Mouse (Mus musculus) heart, adult 8-10 months (tissue): ENCODE measurements around the gene Cdnf. TPM values are rescaled to one million over a fixed set of nuclear protein-coding genes. Genes with fewer than 3 reads are reported as not detected.

Experiments used
- DNase-seq: peaks from one replicate; pipeline ENCODE4 v3.0.0; 2022; ENCODE audit warnings: low spot score
- total RNA-seq, 4 experiments: library from RNA; stranded (reverse); gene quantifications; 2 replicates each; pipeline ENCODE4 v1.2.4; 2022

The Cdnf gene
- total RNA-seq = 10 to 100 TPM; 29.9 to 38.4 (median 31.2) TPM

DNA sequence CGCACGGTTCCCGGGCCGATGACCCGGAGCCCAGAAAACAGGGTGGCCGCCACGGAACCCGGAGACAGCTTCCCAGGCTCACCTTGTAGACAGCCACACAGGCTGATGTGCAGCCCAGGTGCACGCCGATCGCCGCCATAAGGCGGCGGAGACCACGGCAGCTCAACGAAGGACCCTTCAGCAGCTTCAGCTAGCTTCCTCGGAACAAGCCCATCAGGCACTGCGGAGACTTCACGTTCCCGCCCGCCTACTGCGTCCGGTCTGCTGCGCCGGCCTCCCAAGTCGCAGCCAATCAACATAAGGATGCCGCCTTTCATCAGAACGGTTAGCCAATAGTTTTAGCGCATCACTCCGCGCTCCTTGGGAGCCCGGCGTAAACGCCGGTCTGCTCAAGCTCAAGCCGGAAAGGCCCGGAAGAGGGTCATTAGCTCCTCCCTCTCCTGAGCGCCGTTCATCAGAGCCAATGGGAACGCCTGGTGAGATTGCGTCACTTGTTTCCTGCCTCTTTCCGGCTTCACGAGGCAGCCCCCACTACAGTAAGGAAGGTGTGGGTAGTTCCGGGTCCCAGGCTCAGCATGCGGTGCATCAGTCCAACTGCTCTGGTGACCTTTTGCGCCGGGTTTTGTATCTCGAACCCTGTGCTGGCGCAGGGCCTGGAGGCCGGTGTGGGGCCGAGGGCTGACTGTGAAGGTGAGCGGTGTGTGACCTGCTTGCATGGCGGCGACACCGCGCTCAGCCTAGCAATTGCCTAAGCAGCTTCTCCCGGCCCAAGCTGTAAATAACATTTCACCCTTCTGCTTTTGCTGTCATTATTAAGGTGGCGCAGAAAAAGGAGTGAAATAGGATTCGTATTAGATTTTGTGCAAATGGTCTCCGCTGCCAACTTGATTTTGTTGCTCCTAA is at the start of gene Cdnf, which contains the start of the genes Gm45902 and Hspa14:
Gene Cdnf (plus strand): TSS at position 479 of the 903 bp plus-strand sequence.
Gene Gm45902 (minus strand): TSS at position 239 of the 903 bp plus-strand sequence.
Gene Hspa14 (minus strand): TSS at position 263 of the 903 bp plus-strand sequence.
- peak; percentile 98 for DNase-seq

DNA sequence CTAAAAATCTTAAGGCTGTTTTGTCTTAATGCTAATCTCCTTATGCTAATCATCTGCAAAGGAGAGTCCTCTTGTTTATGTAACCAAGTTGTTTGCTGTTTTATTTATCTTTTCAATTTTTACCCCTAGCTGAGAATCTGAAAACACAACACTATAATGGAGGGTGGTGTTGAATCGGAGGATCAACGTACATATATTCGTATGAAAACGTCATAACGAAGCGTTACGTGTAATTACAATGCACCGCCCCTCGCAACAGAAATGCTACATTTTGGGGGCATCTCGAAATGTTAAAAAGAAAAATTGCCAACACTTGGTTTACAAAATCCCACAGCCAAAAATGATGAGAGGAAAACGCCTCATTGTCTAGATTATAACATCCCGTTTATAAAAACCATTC is 38.9 kb upstream of the Cdnf start:
- DNase-seq = no peak

DNA sequence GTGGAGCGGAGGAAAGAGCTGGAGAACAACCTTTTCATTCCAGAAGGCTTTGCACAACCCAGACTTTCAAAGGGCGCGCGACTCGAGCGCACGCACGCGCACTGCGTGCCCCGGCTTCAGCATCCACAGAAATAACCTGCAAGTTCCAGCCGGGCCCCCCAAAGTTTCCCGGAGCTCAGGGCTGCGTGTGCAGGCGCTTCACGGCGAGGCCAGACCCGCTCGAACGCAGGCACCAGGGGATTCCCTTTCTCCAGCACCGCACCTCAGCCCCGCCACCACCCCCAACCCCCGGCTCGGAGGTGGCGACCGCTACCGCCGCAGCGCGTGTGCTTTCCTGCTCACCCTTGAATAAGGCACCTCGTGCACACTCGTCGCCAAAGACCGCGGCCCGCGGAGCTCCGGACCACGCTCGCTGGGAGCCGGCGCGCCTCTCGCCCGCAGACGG is 38.4 kb upstream of the Cdnf start:
- DNase-seq = peak; percentile 41

DNA sequence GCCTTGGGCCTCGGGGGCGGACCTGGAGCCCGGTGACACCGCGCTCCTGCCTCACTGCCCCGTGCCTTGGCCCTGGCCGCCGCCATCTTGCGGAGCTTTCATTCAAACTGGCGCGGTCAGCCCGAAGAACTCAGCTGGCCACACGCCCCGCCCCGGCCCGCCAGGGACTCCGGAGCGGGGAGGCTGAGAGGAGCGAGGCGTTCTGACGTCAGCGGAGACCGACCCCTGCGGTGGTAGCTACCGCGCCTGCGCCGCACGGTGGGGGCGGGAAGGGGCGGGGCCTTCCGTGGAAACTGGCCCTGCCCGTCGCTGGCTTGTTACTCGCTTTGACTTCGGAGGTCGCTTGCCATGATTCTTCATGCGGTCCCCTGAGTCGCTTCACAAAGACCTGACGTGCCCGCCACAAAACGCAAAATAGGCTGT is 38.0 kb upstream of the Cdnf start, which contains the start of gene Suv39h2:
Gene Suv39h2 (minus strand): TSS at position 171 of the 423 bp plus-strand sequence.
- peak; percentile 96 for DNase-seq

DNA sequence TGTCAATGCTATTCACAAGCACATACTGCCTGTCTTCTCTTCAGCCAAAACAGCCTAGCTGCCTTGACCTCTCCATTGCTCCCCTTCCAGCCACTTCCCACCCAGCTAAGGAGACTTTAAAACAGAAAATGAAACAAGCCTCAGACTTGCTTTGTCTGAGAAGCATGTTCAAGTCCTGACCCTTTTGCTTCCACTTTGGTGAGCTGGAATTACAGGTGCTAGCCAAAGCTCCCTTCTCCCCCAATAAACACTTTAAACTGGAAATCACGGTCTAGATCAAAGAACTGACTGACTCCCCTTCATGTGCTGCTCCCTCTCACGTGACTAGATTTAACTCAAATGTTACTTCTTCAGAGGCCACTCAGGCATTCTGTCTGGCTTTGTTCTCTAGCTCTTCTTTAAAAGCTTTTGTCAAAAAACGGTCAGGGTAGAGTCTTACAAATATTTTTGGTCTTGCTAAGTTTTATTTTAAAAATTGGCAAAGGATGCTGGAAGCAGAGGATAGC is 37.0 kb upstream of the Cdnf start:
- DNase-seq = no peak

DNA sequence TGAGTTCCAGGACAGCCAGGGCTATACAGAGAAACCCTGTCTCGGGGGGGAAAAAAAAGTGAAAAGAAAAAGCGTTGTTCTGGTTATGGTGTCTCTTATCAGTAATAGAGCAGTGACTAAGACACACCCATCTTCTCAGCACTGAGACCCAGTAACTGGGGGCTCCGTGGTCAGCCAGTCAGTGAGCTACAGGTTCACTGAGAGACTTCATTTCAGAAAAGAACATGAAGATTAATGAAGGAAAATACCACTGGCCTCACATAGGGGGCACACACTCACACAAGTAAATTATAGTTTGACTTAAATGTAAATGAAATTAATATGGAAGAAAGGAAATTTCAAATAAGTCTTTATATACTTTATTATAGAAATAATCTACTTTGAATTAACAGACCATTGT is 32.6 kb upstream of the Cdnf start:
- DNase-seq = no peak

DNA sequence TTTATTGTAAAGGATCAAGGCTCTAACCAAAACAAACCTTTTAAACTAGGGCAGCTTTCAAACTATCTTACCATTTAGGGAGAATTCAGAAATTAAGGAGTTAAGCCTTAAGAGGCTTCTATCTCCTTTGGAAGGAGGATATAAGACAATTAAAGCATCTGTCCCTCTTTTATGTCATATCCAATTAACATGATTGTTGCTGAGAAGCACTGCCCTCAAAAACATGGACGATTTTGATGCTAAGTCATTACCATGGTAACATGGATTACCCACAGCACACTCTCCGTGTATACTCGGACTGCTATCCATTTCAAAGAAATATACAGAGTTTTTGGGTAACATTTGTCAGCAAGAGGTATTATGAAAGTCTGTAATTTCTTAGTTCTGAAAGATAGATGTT is 23.0 kb upstream of the Cdnf start:
- DNase-seq = no peak

DNA sequence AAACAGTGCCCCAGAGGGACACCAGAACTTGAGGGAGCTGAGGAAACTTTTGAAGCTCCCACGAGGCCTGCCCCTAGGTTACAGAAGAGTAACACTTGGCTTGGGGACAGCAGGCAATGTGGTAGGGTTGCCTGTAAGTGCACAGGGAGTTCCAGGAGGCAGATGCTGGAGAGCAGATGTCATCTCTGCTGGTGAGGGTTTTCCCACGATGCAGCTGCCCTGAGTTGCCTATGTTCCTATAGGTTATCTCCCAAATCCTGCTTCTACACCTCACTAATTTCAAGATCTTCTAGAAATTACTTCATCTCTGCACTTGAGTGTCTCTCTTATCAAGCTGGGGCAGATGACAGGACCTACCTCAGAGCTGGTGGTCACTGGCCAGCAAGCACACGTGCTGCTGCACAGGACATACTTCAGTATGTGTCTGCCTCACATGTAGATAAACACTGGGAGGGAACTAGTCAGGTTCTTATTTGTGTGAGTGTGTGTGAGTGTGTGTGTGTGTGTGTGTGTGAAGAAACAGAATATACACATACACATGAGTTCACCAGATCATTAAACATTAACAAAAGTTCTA is 18.9 kb upstream of the Cdnf start:
- DNase-seq = no peak

DNA sequence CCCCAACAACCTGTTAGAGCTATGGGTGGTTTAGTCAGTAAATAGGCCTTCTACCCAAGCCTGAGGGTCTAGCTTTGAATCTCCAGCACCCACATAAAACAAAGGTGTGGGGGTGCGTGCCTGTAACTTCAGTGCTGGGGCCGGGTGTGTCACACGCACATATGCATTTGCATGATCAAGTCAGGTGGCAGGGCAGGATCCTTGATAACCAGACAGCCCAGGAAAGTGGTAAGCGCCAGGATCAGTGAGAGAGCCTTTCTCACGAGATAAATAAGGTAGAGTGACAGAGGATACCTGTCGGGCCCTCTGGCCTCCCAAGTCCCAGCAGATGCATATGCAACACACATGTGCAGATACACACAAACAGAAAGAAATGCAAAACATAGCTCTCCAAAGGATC is 13.3 kb upstream of the Cdnf start:
- no peak for DNase-seq

DNA sequence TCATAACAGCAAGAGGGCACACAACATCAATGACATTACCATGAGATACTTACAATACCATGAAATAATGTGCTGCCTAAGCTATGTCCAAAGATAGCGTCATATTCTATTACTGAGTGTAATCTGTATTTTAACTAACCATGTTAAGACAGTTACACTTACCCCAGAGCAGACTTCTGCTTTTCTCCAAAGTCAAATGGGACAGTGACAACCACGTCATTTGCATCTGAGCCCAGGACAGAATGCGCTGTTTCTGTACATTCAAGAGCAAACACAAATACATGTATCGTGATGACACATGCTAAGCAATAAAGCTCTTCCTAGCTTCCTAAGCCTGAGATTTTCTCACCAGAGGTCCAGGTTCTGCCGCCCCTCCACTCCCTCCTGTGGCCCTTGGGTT is 11.9 kb upstream of the Cdnf start:
- no peak for DNase-seq

DNA sequence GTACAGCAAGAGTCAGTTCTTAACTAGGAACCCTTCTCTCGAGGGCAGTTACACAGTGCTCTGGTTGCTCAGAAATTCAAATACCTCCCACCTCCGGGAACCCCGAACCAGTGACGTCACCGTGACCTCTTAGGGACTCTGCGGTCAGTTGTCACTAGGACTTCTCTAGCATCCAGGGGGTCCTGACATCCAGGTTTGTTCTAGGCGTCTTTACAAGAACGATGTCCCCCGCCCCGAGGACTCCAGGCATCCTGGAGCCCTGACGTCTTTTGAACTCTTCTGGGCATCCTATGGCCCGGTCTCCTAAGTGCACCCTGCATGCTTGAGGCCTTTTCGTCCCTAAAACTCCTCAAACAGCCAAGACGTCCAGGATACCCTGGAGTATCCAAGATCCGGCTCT is 754 bp upstream of the Cdnf start:
- DNase-seq = no peak

DNA sequence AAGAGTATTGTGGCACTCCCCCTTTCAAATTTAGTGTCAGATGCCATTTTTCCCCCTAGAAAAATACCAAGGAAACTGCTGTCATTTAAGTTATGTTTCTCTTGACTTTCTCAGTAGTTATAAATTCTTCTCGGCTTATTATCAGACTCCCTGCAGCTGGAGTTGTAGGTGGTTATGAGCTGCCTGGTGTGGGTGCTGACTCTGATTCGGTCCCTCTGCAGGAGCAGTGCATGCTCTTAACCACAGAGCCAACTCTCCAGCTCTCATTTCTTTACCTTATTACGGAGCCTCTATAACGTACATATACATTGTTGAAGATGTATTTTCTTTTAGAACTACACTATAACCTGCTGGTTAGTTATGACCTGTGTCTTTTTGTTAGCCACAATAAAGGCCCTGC is 9.7 kb downstream of the Cdnf start:
- DNase-seq = no peak

DNA sequence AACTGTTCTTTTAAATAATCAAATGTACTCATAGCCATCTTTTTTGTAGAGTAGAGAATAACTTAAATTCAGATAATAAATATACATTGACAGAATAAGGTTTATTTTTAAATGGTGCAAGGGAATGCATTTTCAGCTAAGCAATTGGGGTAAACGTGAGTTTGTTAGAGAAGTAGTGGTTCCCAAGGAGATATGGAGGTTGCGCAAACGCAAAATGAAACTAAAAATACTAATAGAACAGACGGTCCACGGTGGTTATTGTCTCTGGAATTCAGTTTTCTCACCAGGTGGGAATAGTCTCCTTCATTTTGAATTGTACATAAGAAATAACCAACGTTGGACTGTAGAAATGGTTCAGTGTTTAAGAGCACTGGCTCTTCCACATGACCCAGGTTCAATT is 13.5 kb downstream of the Cdnf start:
- no peak for DNase-seq

DNA sequence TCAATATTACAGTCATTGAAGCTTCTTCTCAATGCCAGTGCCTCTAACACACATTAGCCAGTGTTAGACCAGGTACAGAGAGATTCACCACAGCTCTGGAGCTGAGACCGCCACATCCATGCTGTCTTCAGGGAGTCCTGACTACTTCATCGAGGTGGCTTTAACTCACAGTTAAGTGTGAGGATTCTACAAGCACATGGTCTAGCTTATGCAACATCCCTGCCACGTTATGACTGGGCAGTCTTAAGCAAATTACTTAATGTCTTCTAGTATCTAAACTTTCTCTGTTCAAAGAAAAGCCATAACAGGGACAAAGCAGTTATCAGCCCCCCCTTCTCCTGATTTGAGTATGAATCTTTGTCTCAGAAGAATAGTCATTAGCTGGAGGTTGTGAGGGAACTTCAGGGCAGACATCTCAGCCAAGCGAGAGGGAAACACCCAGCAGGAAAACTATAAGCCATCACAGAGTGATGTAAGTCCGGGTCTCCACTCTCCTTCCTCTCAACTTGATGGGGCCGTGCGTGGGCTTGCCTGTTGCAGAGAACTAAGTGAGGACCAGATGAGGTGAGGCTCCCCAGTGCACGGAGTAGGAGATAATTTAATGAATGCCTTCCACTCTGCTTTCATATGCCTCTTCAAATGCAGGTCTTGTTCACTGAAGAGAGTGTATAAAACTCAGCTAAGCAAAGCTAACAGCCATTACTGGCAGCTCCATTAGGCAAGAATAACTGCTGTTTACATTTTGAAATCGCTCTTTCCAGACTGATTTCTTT is 28.7 kb downstream of the Cdnf start:
- DNase-seq = no peak

DNA sequence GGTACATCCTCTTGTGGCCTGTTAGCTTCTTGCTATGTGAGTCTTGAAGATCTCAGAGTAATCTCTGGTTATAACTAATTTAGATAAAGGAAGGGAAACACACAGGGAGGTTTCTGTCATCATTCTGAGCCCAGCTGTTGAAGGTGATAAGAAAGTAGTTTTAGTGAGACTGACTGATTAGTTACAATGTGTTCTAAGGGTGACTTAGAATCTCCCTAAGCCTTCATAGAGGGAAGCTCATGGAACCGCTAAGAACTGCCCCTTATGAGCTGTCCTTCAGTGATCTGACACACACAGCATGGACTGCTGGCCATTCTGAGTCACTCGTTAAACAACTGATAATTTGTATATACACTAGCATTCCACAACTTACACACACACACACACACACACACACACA is 33.2 kb downstream of the Cdnf start:
- no peak for DNase-seq

DNA sequence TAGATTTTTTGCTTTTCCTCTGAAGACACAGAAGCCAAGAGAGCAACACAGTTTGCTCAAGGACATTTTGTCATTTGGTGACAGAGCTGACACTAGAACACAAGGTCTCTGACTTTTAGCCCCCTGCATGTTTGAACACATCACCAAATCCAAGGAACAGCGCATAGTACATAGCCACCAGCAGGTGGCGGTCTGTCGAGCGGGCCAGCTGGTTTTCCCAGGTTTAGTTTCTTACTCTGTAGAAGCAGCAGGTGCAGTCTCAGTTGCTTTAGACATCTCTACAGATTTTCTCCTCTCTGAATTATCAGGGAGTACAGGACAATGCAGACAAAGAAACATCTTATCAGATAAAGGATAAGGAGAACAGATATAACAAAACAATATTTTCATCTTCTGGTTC is 33.8 kb downstream of the Cdnf start:
- DNase-seq = peak; percentile 16

DNA sequence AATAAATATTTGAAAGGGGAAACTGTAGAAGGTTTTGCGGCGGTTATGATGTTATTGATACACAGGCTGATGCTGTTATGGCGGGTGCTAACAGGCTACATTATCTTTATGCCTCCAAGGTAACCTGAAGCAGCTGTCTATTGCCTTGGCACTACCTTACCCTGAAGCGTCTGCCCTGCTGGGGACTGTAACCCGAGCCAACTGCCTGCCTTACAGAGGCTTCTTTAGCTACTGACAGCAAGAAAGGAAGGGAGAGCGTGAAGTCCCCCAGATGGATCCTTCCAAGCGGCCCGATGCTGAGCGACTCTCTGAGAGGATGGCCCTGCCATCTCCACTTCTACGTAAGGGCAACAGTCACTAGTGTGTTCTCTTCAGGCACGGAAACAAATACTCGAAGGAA is 57.4 kb downstream of the Cdnf start, which contains the start of gene Fam107b:
Gene Fam107b (plus strand): TSS at position 303 of the 400 bp plus-strand sequence.
- DNase-seq = no peak

DNA sequence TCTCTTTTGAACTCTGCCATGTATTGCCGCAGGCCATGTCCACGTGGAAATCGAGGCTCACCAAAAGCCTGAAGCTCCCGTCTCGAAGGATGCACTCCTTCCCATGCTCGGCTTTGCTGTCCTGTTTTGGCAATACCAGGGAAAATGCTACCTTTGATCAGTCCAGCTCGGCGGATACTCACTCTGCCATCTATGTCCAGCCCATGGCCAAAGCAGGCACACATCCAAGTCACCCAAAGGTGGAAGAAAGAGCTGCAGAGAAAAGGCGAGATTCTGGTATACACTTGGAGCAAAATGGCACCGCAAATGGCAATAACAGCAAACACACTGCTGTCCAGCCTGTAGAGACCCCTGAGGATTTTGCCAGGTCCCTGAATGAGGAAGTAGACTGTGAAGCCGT is 57.8 kb downstream of the Cdnf start:
- no peak for DNase-seq

DNA sequence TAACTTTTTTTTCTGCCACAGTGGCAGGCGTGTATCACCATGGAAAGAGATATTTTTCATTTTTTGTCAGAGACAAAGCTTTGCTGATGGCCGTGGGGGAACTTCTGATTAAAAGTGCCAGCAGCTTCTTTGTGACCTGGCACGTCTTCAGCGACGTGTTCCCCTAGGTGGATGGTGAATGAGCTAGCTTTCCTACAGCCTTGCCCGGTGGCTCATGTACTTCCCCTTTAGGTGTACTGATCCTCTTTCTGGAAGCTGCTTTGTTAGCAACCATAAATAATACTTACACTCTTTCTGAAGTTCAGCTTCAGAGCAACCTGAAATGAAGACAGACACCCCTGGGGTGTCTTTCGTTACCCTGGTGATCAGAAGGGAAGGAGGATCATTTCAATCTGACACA is 61.1 kb downstream of the Cdnf start:
- no peak for DNase-seq

DNA sequence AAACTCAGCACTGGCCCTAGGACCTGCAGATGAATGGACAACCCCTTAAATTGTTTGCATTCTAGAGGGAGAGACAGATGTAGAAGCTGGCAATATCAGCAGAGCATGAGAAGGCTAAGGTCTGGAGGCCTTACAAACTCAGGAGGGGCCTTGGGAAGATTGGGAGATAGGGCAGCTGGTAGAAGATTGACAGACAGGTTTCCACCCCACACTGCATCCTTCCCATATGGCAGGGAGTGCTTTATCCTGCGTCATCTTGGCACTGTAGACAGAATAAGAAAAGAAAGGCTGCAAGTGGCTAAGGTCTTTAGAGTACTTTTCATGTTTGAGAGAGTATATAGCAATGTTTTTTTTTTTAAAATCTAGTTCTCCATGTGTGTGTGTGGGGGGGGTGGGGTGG is 62.3 kb downstream of the Cdnf start:
- no peak for DNase-seq
